ENCODE assay signal across 8 mouse cellular contexts in the genomic region with DNA sequence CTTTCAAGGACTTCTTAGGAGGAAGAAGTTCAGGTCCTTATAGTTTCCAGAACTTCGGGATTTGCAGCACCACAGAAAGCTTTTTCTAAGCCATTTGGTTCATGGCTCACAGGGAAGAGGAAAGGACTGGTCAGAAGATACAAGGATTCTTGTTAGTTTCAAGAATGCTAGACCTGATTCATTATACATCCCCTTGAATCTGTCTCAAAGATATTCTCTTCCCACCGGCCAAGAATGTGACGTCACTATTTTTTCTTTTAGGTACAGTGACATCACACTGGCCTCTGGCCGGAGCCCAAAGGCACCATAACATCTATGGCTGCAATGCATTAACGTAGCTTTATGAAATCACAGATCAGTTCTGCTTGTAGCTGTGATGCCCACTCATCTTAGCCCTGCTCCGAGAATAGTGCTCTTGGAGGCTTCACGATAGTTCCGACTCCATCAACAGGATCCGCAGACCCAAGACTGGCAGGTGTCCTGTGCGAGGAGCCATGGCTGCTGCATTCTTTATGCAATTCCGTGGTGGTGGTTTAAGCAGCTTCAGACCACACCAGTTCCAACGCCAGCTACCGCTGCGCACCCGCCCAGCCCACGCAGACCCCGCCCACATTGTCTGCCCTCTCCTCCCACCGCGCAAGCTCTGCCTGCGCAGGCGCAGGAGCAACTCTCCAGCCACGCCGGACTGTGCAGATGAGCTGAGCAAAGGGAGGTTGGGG. TPM values are rescaled to one million over a fixed set of nuclear protein-coding genes. Genes with fewer than 3 reads are reported as not detected.
DNase-seq lines count a peak whose midpoint lies in the region; ATAC-seq and TF ChIP-seq lines count a peak whose summit lies in the region.

No protein-coding gene starts in this region.

- no peaks in the 10 kb centered on the region for H3K9me3 ChIP-seq in hindbrain, embryonic 12.5 days (replicated peaks)
- H3K9me3 ChIP-seq in limb, embryonic 15.5 days: no peaks in the 10 kb centered on the region
- no peaks in the 10 kb centered on the region for H3K9me3 ChIP-seq in midbrain, embryonic 16.5 days (replicated peaks; ENCODE audit: control insufficient read depth, low read length, poor library complexity, severe bottlenecking)

- intact Hi-C loops in gastrocnemius, adult 2 months (cut with DNase I): loop anchor here (10.0 kb wide), 1 partner anchor 250 kb away; no protein-coding TSS in a partner anchor

- no peaks in the 10 kb centered on the region for H3K36me3 ChIP-seq in hindbrain, embryonic 12.5 days
- no peaks in the 10 kb centered on the region for H3K36me3 ChIP-seq in limb, embryonic 15.5 days
- H3K36me3 ChIP-seq in midbrain, embryonic 16.5 days (ENCODE audit: control insufficient read depth, insufficient read depth, low read length): no peaks in the 10 kb centered on the region

- H3K27ac ChIP-seq in gastrocnemius, adult 2 months: peak overlapping the region; percentile 61
- no peak overlapping the region for H3K27ac ChIP-seq in hindbrain, embryonic 12.5 days
- H3K27ac ChIP-seq in limb, embryonic 15.5 days: peak overlapping the region; percentile 60
- H3K27ac ChIP-seq in midbrain, embryonic 16.5 days (ENCODE audit: low read length): no peak overlapping the region

- peak; percentile 95 for ATAC-seq in hindbrain, embryonic 12.5 days (ENCODE audit: low FRiP score)
- ATAC-seq in limb, embryonic 15.5 days (ENCODE audit: insufficient number of reproducible peaks, low FRiP score, low TSS enrichment, low read depth): peak; percentile 87
- ATAC-seq in midbrain, embryonic 16.5 days: peak; percentile 96

- H3K4me3 ChIP-seq in gastrocnemius, adult 2 months: peak overlapping the region; percentile 69
- H3K4me3 ChIP-seq in hindbrain, embryonic 12.5 days: peak overlapping the region; percentile 40
- peak overlapping the region; percentile 41 for H3K4me3 ChIP-seq in limb, embryonic 15.5 days
- peak overlapping the region; percentile 49 for H3K4me3 ChIP-seq in midbrain, embryonic 16.5 days (ENCODE audit: low read depth, low read length)

- peaks cover 10% of the 10 kb centered on the region for H3K4me1 ChIP-seq in hindbrain, embryonic 12.5 days
- H3K4me1 ChIP-seq in limb, embryonic 15.5 days: peaks cover 33% of the 10 kb centered on the region
- H3K4me1 ChIP-seq in midbrain, embryonic 16.5 days (ENCODE audit: control insufficient read depth, insufficient read depth, low read length): peaks cover 16% of the 10 kb centered on the region; the same call in 1 of the 2 replicates

- DNase-seq in cerebellum, adult 11 months: peak; percentile 12
- no peak for DNase-seq in cerebellum, adult 8-10 months
- peak; percentile 71 to 78 for DNase-seq in cerebellum, postnatal 14 days
- peak; percentile 86 for DNase-seq in gastrocnemius, adult 2 months
- no peak for DNase-seq in adipocyte (ENCODE audit: low spot score)

- 1% methylated on average over 23 of the region's 23 CpGs for WGBS in hindbrain, embryonic 12.5 days
- WGBS in limb, embryonic 15.5 days: 1% methylated on average over 23 of the region's 23 CpGs
- under 1% methylated on average over 23 of the region's 23 CpGs for WGBS in midbrain, embryonic 16.5 days

- H3K9ac ChIP-seq in hindbrain, embryonic 12.5 days: peak overlapping the region; percentile 50; the same call in 1 of the 2 replicates
- H3K9ac ChIP-seq in limb, embryonic 15.5 days: peak overlapping the region; percentile 39
- peak overlapping the region; percentile 56 for H3K9ac ChIP-seq in midbrain, embryonic 16.5 days (ENCODE audit: low read depth, low read length)

- H3K27me3 ChIP-seq in hindbrain, embryonic 12.5 days: peaks cover 51% of the 10 kb centered on the region
- H3K27me3 ChIP-seq in limb, embryonic 15.5 days: peaks cover 40% of the 10 kb centered on the region
- peaks cover 30% of the 10 kb centered on the region for H3K27me3 ChIP-seq in midbrain, embryonic 16.5 days (ENCODE audit: control insufficient read depth, insufficient read depth, low read depth, low read length)

- peak overlapping the region; percentile 72 for H3K4me2 ChIP-seq in hindbrain, embryonic 12.5 days (replicated peaks)
- H3K4me2 ChIP-seq in limb, embryonic 15.5 days: peak overlapping the region; percentile 62
- H3K4me2 ChIP-seq in midbrain, embryonic 16.5 days (ENCODE audit: low read length): peak overlapping the region; percentile 79

- no peak for TF ChIP-seq CTCF in gastrocnemius, adult 2 months (IDR thresholded peaks at IDR 0.05)

RNA-seq across cellular contexts. Expression of gene Osr1, which starts 14.6 kb away (rescaled TPM):
- total RNA-seq in gastrocnemius, adult 2 months (2021): 1 to 10 TPM; 2.7 to 4.2 TPM
- polyA plus RNA-seq in hindbrain, embryonic 12.5 days (2016; fragmentation: Nextera tagmentation; extraction: Ambion mirVana): 19.7 and 37.7 TPM in 2 replicates
- polyA plus RNA-seq in limb, embryonic 15.5 days (2015; fragmentation: Nextera tagmentation; extraction: Ambion mirVana): 68.9 and 73.4 TPM in 2 replicates
- 5.8 and 7.8 TPM in 2 replicates for polyA plus RNA-seq in midbrain, embryonic 16.5 days (2015; fragmentation: Nextera tagmentation; extraction: Ambion mirVana)

Comparison
In these comparisons a context has a peak if more than half of its experiments do, and no peak if none do; other contexts are left out.
1. DNase-seq: peak in cerebellum, adult 11 months (single experiment), cerebellum, postnatal 14 days (2 of 2) and gastrocnemius, adult 2 months (single experiment); none in cerebellum, adult 8-10 months (single experiment) and adipocyte (single experiment).
2. H3K27ac ChIP-seq: peak in gastrocnemius, adult 2 months (single experiment) and limb, embryonic 15.5 days (single experiment); none in hindbrain, embryonic 12.5 days (single experiment) and midbrain, embryonic 16.5 days (single experiment).
3. Peak in every context shown above with its lines, with median percentiles within 50 percentile points of each other: H3K4me3 ChIP-seq, ATAC-seq, H3K4me2 ChIP-seq and H3K9ac ChIP-seq.